Mouse (Mus musculus) adipose tissue, adult 10 weeks (tissue): ENCODE measurements around the gene Oaz1. TPM values are rescaled to one million over a fixed set of nuclear protein-coding genes. Genes with fewer than 3 reads are reported as not detected.

Experiments
- polyA plus RNA-seq: library from polyadenylated mRNA; stranded (reverse); fragments of 350-450 nt; fragmentation: Illumina TruSeq; extraction: RNeasy Lipid Tissue Mini Kit (QIAGEN cat#74804); gene quantifications from one replicate; pipeline ENCODE4 v1.2.3, GENCODE M21; 2014; ENCODE audit warnings: low read depth, low replicate concordance

The Oaz1 gene
- polyA plus RNA-seq: 485 TPM

DNA sequence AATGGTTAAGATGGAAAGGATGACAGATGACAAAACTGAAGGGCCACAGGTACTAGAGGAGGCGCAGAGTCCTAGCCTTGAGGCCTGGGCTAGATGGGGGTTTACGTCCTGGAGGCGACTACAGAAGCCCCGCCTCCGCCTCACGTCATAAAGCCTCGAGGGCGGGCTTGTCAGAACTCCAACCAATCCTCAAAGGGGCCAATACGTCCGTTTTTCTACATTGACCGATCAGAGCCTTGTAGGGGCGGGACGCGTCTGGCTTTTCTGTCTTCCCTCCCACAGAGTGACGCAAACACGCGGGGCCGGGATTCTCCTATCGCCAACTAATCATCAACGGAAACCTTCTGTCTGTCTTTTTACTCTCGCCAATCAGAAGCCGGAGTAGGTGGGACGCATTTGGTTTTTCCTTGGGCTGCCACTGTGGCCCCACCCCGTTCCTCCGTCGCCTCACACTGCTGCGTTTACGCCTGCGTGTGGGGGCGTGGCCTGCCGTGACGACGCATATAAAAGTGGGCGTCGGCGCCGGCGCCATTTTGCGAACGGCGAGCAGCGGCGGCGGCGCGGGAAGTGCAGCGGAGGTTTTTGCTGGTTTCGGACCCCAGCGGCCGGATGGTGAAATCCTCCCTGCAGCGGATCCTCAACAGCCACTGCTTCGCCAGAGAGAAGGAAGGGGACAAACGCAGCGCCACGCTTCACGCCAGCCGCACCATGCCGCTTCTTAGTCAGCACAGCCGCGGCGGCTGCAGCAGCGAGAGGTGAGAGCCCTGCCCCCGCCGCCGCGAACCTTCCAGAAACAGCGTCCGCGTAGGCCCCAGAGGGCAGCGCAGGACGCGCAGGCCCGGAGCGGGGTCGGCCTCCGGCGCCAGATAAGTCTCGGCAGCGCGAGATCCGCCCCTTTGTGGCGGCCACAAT is at the start of gene Oaz1:
TSS of gene Oaz1 (plus strand) at position 506 of the 912 bp plus-strand sequence.

DNA sequence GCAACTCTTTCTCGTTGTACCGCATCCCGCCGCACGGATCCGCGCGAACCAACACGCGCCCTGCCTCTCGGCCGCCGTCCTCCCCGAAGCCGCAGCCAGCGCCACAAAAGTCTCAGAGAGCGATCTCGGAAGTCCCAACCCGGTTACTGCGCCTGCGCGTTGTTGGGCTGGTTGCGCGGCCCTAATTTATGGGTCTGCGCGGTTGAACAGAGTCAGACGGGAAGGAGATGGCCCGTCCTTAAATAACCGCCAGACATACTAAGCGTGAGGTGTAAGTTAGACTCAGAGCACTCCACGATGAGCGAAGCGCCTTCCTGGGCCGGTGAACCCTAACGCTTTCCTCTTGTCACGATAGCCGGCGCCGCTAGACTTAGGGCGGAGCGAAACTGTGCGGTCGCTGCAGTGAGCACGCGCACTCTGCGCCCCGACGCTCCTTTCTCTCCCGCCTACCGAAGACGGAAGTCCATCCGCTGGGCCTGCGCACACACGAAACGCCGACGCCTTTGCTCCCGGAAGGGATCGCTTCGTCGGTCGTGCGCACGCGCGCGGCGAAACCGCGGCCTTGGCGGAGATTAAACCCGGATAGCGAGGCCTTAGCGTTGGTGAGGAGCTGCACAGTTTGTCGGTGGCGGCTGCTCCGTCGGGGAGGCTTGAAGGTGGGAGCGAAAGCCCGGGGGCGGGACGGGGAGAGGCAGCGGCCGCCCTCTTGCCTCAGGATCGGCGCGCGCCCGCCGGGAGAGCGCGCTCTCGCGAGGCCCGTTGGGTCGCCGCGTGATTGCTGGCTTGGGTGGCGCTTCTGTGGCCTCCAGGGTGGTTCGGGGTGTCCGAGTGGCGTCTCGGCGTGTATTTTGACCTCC is 28.1 kb upstream of the Oaz1 start, which contains the start of the genes Sf3a2 and Plekhj1:
TSS of gene Sf3a2 (plus strand) at position 49 of the 857 bp plus-strand sequence.
TSS of gene Plekhj1 (minus strand) at position 477 of the 857 bp plus-strand sequence.

DNA sequence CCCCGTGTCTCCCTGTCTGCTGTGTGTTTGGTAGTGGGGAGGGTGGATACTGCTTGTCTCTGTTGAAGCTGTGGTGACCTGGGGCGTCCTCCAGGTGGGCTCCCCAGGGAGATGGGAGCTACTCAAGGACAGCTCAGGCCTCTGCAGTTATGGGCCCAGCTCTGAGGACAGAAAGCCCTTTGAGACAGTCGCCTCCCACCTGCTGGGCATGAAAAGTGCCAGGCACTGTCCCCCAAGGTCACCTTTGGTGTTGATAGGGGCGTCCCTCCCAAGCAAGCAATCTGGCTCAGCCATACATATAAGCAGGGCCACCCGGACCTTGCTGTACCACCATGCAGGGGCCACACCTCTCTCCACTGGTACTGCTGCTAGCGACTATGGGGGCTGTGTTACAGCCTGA is 21.5 kb upstream of the Oaz1 start, which contains the start of gene Amh:
TSS of gene Amh (plus strand) at position 328 of the 400 bp plus-strand sequence.

DNA sequence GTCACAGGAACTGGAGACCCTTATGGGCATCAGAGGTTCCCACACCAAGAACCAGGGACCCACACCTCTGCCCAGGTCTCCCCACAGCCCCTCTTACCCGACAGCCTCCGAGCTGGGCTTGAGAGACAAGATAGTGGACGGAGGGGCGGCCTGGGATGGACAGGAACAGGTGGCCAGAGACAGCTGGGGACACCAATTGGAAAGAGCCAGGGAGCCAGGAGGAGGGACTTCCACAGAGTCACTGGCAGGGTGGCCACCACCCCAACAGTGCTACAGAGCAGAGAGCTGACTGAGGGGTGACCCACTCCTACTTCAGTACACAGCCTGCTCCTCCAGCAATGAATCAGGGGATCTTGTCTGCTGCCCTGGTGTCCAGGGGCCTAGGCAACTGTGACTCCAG is 13.1 kb upstream of the Oaz1 start, which contains the start of gene Jsrp1:
TSS of gene Jsrp1 (minus strand) at position 133 of the 400 bp plus-strand sequence.

DNA sequence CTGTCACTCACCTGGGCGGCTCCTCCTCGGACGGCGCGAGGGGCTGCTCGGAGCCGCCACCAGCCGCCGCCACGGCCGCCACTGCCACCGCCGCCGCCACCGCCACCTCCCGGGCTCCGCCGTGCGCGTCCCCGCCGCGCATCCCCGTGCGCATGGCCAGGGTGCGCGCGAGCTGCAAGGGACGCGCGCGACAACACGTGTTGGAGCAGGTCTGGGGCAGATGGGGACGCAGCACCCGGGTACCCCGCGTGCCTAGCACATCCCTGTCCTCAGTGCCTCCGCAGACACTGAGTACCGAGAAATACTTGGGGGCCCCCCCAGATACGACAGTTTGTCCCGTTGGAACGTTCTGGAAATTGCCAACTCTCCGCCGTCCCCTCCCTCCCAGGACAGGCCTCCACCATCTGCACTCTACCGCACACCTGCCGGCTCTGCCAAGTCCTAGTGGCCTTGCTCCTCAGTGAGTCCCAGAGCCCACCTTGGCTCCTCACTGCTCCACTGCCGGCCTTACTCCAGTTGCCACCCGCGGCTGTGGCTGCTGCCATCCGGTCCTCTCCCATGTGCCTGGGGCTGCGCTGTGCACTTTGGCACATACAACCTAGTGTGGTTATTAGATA is 17.6 kb downstream of the Oaz1 start, which contains the start of gene Lingo3:
TSS of gene Lingo3 (minus strand) at position 109 of the 617 bp plus-strand sequence.

DNA sequence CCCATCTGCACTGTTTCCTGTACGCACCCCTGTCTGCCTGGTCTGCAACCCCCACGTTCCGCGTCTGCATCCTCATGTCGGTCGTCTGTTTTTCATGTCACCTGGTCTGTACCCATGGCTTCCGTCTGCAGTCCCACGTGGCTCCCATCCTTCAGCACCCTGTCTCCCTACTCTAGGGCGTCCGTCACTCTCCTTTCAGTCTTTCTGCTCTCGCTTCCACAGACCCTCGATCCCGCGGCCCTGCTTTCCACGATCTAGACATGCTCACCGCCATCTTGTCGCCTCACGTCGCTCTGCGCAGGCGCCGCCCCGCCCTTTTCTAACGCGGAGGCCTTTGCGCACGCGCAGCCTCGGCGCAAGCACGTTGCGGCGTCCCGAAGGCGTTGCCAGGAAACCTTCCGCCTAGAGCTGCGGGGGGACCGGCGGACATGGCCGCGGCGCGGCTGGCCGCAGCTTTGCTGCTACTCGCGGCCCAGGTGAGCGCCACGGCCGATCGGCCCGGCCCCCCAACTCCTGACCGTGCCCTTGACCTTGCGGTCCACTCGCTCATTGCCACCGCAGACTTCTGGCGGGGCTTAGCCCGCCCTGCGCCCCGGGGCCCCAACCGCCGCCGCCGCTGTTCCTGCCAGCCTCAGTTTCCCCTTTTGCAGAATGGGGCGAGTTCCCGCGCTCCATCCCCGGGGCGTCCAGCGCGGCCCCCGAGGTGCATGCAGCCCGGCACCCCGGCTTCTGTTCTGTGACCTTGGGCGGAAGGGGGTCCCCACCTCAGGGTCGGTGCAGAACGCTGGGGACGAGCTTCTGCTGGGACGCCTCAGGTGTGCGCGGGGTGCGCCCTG is 28.7 kb downstream of the Oaz1 start, which contains the start of the genes Lsm7 and Sppl2b:
TSS of gene Lsm7 (minus strand) at position 297 of the 836 bp plus-strand sequence.
TSS of gene Sppl2b (plus strand) at position 363 of the 836 bp plus-strand sequence.

DNA sequence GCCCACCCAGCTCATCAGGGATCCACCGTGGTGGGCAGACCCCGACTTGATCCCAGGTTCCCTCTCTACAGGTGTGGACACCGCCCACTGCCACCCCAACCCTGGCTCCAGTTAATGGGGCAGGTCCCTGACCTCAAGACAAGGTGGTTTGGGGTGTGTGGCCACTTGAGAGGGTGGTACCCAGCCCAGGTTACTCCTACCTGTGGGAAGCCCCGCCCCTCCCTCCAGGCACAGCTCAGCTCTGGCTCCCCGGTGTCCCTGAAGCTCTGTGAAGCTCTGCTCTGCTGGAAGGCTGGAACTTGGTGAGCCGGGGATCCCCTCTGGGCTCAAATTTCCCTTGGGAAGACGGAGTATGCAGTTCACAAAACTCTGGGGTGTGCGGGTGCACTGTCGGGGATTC is 45.1 kb downstream of the Oaz1 start, which contains the start of gene Tmprss9:
TSS of gene Tmprss9 (plus strand) at position 268 of the 400 bp plus-strand sequence.

Other genes starting within 250 kb of the Oaz1 start
- 16.1 TPM for gene Klf16, start 249.3 kb upstream of the Oaz1 start, polyA plus RNA-seq
- gene Abhd17a, start 236.3 kb upstream of the Oaz1 start, polyA plus RNA-seq: 72.8 TPM
- gene Scamp4, start 223.8 kb upstream of the Oaz1 start, polyA plus RNA-seq: 49.8 TPM
- 3.3 TPM for gene Adat3, start 223.8 kb upstream of the Oaz1 start, polyA plus RNA-seq
- gene Gm49322, start 220.6 kb upstream of the Oaz1 start, polyA plus RNA-seq: 1.5 TPM
- 139 TPM for gene Csnk1g2, start 203.8 kb upstream of the Oaz1 start, polyA plus RNA-seq
- gene Btbd2, start 169.6 kb upstream of the Oaz1 start, polyA plus RNA-seq: 51.0 TPM
- gene Mknk2, start 148.5 kb upstream of the Oaz1 start, polyA plus RNA-seq: 248 TPM
- gene Mob3a, start 124.7 kb upstream of the Oaz1 start, polyA plus RNA-seq: 18.5 TPM
- 56.3 TPM for gene Izumo4, start 124.5 kb upstream of the Oaz1 start, polyA plus RNA-seq
- gene Ap3d1, start 84.4 kb upstream of the Oaz1 start, polyA plus RNA-seq: 80.0 TPM
- gene Dot1l, start 71.5 kb upstream of the Oaz1 start, polyA plus RNA-seq: 37.2 TPM
- 31.2 TPM for gene Sf3a2, start 28.5 kb upstream of the Oaz1 start, polyA plus RNA-seq
- gene Plekhj1, start 28.0 kb upstream of the Oaz1 start, polyA plus RNA-seq: 48.9 TPM
- gene Amh, start 21.4 kb upstream of the Oaz1 start, polyA plus RNA-seq: 0.19 TPM
- gene Jsrp1, start 13.2 kb upstream of the Oaz1 start, polyA plus RNA-seq: not detected
- gene Lingo3, start 17.4 kb downstream of the Oaz1 start, polyA plus RNA-seq: not detected
- gene Lsm7, start 28.6 kb downstream of the Oaz1 start, polyA plus RNA-seq: 80.8 TPM
- 22.0 TPM for gene Sppl2b, start 28.6 kb downstream of the Oaz1 start, polyA plus RNA-seq
- gene Tmprss9, start 45.2 kb downstream of the Oaz1 start, polyA plus RNA-seq: 0.10 TPM
- 135 TPM for gene Timm13, start 74.3 kb downstream of the Oaz1 start, polyA plus RNA-seq
- gene Lmnb2, start 91.6 kb downstream of the Oaz1 start, polyA plus RNA-seq: 11.7 TPM
- gene Gadd45b, start 103.4 kb downstream of the Oaz1 start, polyA plus RNA-seq: 7.9 TPM
- gene Gng7, start 188.3 kb downstream of the Oaz1 start, polyA plus RNA-seq: 5.7 TPM
- not detected for gene Diras1, start 199.0 kb downstream of the Oaz1 start, polyA plus RNA-seq
- gene Slc39a3, start 210.8 kb downstream of the Oaz1 start, polyA plus RNA-seq: 17.6 TPM
- gene Sgta, start 233.5 kb downstream of the Oaz1 start, polyA plus RNA-seq: 94.7 TPM
- gene Thop1, start 243.4 kb downstream of the Oaz1 start, polyA plus RNA-seq: 18.0 TPM